Mouse (Mus musculus) liver, embryonic 18 days (tissue): Measurements from ENCODE around the gene B3gat2. TPM values are rescaled to one million over a fixed set of nuclear protein-coding genes. Genes with fewer than 3 reads are reported as not detected.

Experiments
- polyA plus RNA-seq: library from polyadenylated mRNA; depleted of rRNA; stranded (reverse); fragments of >200 nt; gene quantifications from 2 replicates; pipeline ENCODE4 v1.2.3, GENCODE M21; 2012; rRNA removed

The B3gat2 gene
- 0.01 TPM in 2 replicates for polyA plus RNA-seq

GRCm38 (mm10) chr1:23761502-23762135 is at the start of gene B3gat2:
Gene B3gat2 (plus strand): TSS chr1:23761753.

Other genes with a start within 250 kb of the B3gat2 start
- gene Smap1, start 160.6 kb downstream of the B3gat2 start, polyA plus RNA-seq, result 21.6 and 23.5 TPM in 2 replicates
- 18.7 and 20.0 TPM in 2 replicates for gene Sdhaf4, start 243.9 kb downstream of the B3gat2 start, polyA plus RNA-seq